Mouse (Mus musculus): ENCODE results near the gene Ldlrad3. TPM values are rescaled to one million over a fixed set of nuclear protein-coding genes. Genes with fewer than 3 reads are reported as not detected.

Gene Ldlrad3
- polyA plus RNA-seq, 1 experiment: 9.8 TPM

- DNase-seq (ENCODE audit: low read depth): no peak
Measured at GRCm38 (mm10) chr2:101966017-101966416, 220.2 kb downstream of the Ldlrad3 start.

- DNase-seq (ENCODE audit: low read depth): no peak
Measured at GRCm38 (mm10) chr2:101965515-101965914, 220.7 kb downstream of the Ldlrad3 start.

- DNase-seq (ENCODE audit: low read depth): no peak
Measured at GRCm38 (mm10) chr2:101963367-101963766, 222.8 kb downstream of the Ldlrad3 start.

GRCm38 (mm10) chr2:101962349-101962748 is 223.8 kb downstream of the Ldlrad3 start:
- no peak for DNase-seq (ENCODE audit: low read depth)

- DNase-seq (ENCODE audit: low read depth): no peak
Measured at GRCm38 (mm10) chr2:101961391-101961790, 224.8 kb downstream of the Ldlrad3 start.

- DNase-seq (ENCODE audit: low read depth): no peak
Measured at GRCm38 (mm10) chr2:101960658-101961057, 225.5 kb downstream of the Ldlrad3 start.

- DNase-seq (ENCODE audit: low read depth): no peak
Measured at GRCm38 (mm10) chr2:101956125-101956524, 230.1 kb downstream of the Ldlrad3 start.

GRCm38 (mm10) chr2:101952951-101953361 is 233.2 kb downstream of the Ldlrad3 start:
- no peak for DNase-seq (ENCODE audit: low read depth)

GRCm38 (mm10) chr2:101950716-101951520 is 235.3 kb downstream of the Ldlrad3 start:
- no peak for DNase-seq (ENCODE audit: low read depth)

GRCm38 (mm10) chr2:101935006-101935405 is 251.2 kb downstream of the Ldlrad3 start:
- no peak for DNase-seq (ENCODE audit: low read depth)

GRCm38 (mm10) chr2:101933301-101933700 is 252.9 kb downstream of the Ldlrad3 start:
- no peak for DNase-seq (ENCODE audit: low read depth)

GRCm38 (mm10) chr2:101932169-101932936 is 253.8 kb downstream of the Ldlrad3 start:
- DNase-seq (ENCODE audit: low read depth): no peak

GRCm38 (mm10) chr2:101925591-101926188 is 260.5 kb downstream of the Ldlrad3 start:
- no peak for DNase-seq (ENCODE audit: low read depth)

GRCm38 (mm10) chr2:101925183-101925582 is 261.0 kb downstream of the Ldlrad3 start:
- DNase-seq (ENCODE audit: low read depth): no peak

- no peak for DNase-seq (ENCODE audit: low read depth)
Measured at GRCm38 (mm10) chr2:101923181-101923580, 263.0 kb downstream of the Ldlrad3 start.

- no peak for DNase-seq (ENCODE audit: low read depth)
Measured at GRCm38 (mm10) chr2:101922302-101922701, 263.9 kb downstream of the Ldlrad3 start.

- DNase-seq (ENCODE audit: low read depth): no peak
Measured at GRCm38 (mm10) chr2:101920136-101920554, 266.0 kb downstream of the Ldlrad3 start.

- no peak for DNase-seq (ENCODE audit: low read depth)
Measured at GRCm38 (mm10) chr2:101918518-101918917, 267.7 kb downstream of the Ldlrad3 start.

- DNase-seq (ENCODE audit: low read depth): no peak
Measured at GRCm38 (mm10) chr2:101909326-101910080, 276.7 kb downstream of the Ldlrad3 start.

GRCm38 (mm10) chr2:101908773-101909172 is 277.4 kb downstream of the Ldlrad3 start:
- no peak for DNase-seq (ENCODE audit: low read depth)

GRCm38 (mm10) chr2:101907386-101908022 is 278.7 kb downstream of the Ldlrad3 start:
- DNase-seq (ENCODE audit: low read depth): no peak
